Mouse (Mus musculus) liver, embryonic 16.5 days (tissue): ENCODE results near the gene Rbm20. TPM values are rescaled to one million over a fixed set of nuclear protein-coding genes. Genes with fewer than 3 reads are reported as not detected.

Experiments used
- ATAC-seq: fragments of 200-750 bp; cut with Nextera tagmentation; 2 replicates; pipeline ENCODE4 v1.8.0; 2017; ENCODE audit warnings: low read depth, mild to moderate bottlenecking, moderate number of reproducible peaks, moderate library complexity
- H3K27ac ChIP-seq: fragments of 300-500 bp; sonication (generic); 2 replicates; pipeline ENCODE4 v1.5.1; 2014; ENCODE audit warnings: mild to moderate bottlenecking, low read length
- H3K27me3 ChIP-seq: fragments of 300-500 bp; sonication (generic); 2 replicates; pipeline ENCODE4 v1.6.1; 2014; ENCODE audit warnings: low read depth, low read length, mixed read lengths; ENCODE audit not compliant: control insufficient read depth, insufficient read depth
- H3K36me3 ChIP-seq: fragments of 300-500 bp; sonication (generic); 2 replicates; pipeline ENCODE4 v1.6.1; 2014; ENCODE audit warnings: mild to moderate bottlenecking; ENCODE audit not compliant: control insufficient read depth, insufficient read depth
- H3K4me1 ChIP-seq: fragments of 300-500 bp; sonication (generic); 2 replicates; pipeline ENCODE4 v1.6.1; 2014; ENCODE audit warnings: low read depth, low read length, mixed read lengths; ENCODE audit not compliant: control insufficient read depth
- H3K4me2 ChIP-seq: fragments of 300-500 bp; sonication (generic); 2 replicates; pipeline ENCODE4 v1.6.1; 2014; ENCODE audit warnings: low read depth, low read length, mixed read lengths
- H3K4me3 ChIP-seq: fragments of 300-500 bp; sonication (generic); 2 replicates; pipeline ENCODE4 v1.5.1; 2014; ENCODE audit warnings: low read depth, mild to moderate bottlenecking, low read length
- H3K9ac ChIP-seq: fragments of 300-500 bp; sonication (generic); 2 replicates; pipeline ENCODE4 v1.6.1; 2014; ENCODE audit warnings: low read depth, low read length
- H3K9me3 ChIP-seq: fragments of 300-500 bp; sonication (generic); replicated peaks from 2 replicates; pipeline ENCODE4 v1.6.1; 2016; ENCODE audit warnings: low read length; ENCODE audit not compliant: control insufficient read depth
- WGBS: fragments of 180-500 bp; shearing (Covaris S2); extraction: QIAGEN DNeasy Blood & Tissue Kit; methylation state at CpG from one replicate; pipeline ENCODE4 v1.1.7; 2014; ENCODE audit not compliant: insufficient replicate concordance; 5-methylcytosine and 5-hydroxymethylcytosine counted together
- polyA plus RNA-seq: library from polyadenylated mRNA; unstranded; fragments of >200 nt; fragmentation: Nextera tagmentation; extraction: Ambion mirVana; gene quantifications from 2 replicates; pipeline ENCODE4 v1.2.1, GENCODE M21; 2015

Rbm20 gene
- polyA plus RNA-seq, 1 experiment from 2014 or later: 0.25 TPM

DNA sequence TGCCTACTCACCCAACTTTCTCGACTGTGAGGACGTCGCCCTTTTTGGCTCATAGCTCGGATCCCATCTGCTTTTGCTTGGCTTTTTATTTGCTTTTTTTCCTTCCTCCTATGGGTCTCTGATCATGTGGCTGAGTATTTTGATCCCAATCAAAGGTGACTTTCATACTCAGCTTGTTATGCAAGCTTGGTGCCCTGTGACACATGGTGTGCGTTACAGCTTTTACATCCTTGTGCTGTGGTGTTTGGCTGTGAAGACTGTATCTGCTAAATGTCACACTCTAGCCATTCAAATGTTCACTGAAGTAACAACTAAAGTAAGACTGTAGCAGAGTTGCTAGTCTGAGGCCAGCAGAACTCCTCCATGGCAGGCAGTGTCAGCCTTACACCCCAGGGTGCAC lies 109.7 kb downstream of the Rbm20 start:
- no peaks in the 10 kb centered on the region for H3K36me3 ChIP-seq
- WGBS: 75% methylated on average over 5 of the region's 5 CpGs
- H3K9me3 ChIP-seq: no peaks in the 10 kb centered on the region
- peaks cover 23% of the 10 kb centered on the region for H3K4me1 ChIP-seq
- no peaks in the 10 kb centered on the region for H3K27me3 ChIP-seq
- H3K4me2 ChIP-seq: no peak overlapping the region
- H3K9ac ChIP-seq: no peak overlapping the region
- H3K4me3 ChIP-seq: no peak overlapping the region
- no peak overlapping the region for H3K27ac ChIP-seq
- no peak for ATAC-seq

DNA sequence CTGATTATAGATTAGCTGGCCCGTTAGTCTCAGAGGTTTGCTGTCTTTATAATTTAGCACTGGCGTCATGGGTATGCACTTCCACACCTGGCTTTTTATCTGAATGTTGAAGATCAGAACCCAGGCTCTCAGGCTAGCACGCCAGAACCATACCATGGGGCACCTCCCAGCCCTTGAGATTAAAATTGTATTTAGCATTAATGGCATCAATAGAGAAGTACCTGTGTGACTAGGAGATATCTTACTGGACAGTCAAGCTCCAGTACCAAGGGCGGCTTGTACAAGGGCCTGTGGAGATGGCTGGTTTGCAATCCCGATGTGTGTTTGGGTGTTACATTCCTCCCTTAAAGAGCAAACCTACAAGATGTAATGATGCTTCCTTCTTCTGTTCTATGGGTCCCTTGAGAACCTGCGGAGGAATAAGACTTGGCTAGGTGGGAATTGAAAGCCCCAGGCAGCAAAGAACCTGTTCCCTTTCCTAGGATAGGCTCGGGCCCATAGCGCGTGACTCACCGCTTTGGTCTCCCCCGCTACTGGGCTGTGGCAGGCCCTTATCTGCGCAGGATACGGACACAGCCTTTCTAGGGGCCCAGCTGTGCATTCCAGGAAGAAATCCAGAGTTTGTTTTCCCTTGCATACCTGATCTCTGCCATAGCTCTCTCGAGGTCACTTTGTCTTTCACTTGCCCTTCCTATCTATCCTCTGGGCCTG lies 111.7 kb downstream of the Rbm20 start:
- Histone ChIP-seq H3K4me3 (no peak overlapping the region), H3K4me2 (no peak overlapping the region; the same call in 1 of the 2 replicates), H3K27me3 (no peaks in the 10 kb centered on the region), H3K9me3 (no peaks in the 10 kb centered on the region), H3K27ac (0 out of 2 replicates have a peak overlapping the region, but pooled peaks have one; percentile 6), H3K4me1 (peaks cover 23% of the 10 kb centered on the region), H3K36me3 (no peaks in the 10 kb centered on the region), H3K9ac (no peak overlapping the region)
- whole genome bisulfite sequencing: 27% methylated on average over 14 of the region's 14 CpGs
- peak; percentile 88 for ATAC-seq

- Histone ChIP-seq H3K4me3 (no peak overlapping the region), H3K4me1 (peaks cover 23% of the 10 kb centered on the region), H3K9ac (no peak overlapping the region), H3K9me3 (no peaks in the 10 kb centered on the region), H3K27ac (no peak overlapping the region), H3K27me3 (no peaks in the 10 kb centered on the region), H3K36me3 (no peaks in the 10 kb centered on the region), H3K4me2 (no peak overlapping the region)
- WGBS: 70% methylated on average over 7 of the region's 7 CpGs
- no peak for ATAC-seq
Observed at GRCm38 (mm10) chr19:53789571-53789970, 112.5 kb downstream of the Rbm20 start.

DNA sequence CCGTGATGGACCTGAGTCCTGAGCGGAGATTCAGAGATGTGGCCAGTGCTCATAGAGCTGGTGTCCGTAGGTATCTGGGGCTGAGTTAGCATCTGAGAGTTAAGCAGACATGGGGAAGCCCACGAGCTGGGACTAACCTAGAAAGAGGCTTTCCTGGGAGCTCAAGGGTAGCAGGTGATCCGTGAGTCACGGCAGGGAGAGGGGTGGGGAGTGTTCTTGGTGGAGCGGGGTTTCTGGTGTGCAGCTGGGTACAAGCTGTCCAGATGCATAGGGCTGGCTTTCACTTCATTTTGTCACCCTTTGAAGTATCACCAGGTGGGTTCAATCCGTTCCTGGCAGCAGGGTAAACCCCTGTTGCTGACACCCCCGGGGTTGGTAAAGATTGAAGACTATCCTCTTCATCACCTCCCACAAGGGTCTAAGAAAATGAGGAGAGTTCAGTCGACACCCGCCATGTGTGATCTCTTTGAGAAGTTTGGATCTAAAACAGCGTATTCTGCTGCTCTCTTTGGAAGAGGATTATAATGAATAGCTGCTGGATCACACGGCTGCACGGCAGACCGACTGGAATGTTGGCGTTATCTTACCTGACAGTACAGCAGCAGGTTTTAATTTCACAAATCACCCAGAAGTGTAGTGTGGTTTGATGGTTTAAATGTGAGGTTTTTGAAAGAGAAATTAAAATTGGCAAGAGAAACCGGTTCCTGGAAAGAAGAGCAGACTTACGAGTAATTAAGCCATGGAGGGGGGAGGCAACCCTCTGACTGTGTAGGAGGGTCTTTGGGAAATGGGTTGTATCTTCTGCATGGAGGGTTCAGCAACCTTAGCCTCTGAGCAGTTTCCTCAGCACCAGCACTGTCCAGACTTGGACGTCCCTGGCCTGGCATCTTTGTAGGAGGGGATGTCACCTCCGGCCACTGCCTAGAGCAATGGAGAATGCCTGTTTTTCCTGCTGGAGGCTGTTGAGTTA lies 114.9 kb downstream of the Rbm20 start:
- Histone ChIP-seq H3K36me3 (no peaks in the 10 kb centered on the region), H3K4me1 (peaks cover 23% of the 10 kb centered on the region), H3K27ac (no peak overlapping the region), H3K27me3 (no peaks in the 10 kb centered on the region), H3K9me3 (no peaks in the 10 kb centered on the region), H3K4me2 (no peak overlapping the region), H3K9ac (no peak overlapping the region), H3K4me3 (no peak overlapping the region)
- ATAC-seq: no peak
- 76% methylated on average over 20 of the region's 20 CpGs for WGBS

DNA sequence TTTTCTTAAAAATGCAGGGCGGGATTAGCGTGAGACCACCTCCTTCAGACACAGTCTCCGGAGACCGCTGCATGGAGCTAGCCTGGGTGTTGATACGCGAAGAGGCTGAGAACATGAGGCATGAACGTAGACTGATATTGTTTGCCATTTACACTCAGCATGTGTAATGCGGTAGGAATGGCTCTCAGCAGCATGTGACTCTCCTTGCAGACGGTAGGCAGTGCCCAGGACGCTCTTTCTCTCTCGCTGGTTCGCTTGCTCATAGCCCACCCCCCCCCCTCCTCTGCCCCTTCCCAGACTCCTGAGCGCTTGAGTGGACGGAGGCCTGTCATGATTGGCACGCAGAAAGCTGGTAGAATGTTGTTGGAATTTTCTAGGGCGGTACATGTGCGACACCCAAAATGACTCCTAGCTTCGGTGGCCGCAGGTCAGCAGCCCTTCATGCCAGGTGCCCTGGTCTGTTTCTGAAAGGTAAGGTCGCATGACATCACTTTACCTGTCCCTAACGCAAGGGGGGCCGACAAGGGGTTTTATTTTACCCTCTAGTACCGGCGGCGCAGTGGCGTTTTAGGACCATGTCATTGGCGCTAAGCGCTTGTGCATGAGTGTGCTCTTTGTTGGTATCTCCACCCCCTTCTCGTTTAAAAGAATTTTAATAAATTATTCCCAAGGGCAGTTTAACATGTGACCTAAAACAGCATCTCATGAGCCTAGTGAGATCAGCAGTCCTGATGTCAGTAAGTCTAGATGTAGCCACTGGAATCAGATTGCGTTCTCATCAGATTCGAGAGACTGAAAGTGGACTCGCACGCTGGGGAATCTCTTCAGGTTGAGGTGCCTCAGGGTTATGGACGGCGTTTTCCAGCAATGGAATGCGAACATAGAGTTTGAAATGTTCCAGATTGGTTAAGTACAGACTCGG lies 116.1 kb downstream of the Rbm20 start:
- Histone ChIP-seq H3K4me1 (peaks cover 27% of the 10 kb centered on the region), H3K4me2 (no peak overlapping the region), H3K27me3 (no peaks in the 10 kb centered on the region), H3K36me3 (no peaks in the 10 kb centered on the region), H3K9ac (no peak overlapping the region), H3K27ac (no peak overlapping the region), H3K9me3 (no peaks in the 10 kb centered on the region), H3K4me3 (no peak overlapping the region)
- ATAC-seq: no peak
- 86% methylated on average over 37 of the region's 37 CpGs for WGBS

DNA sequence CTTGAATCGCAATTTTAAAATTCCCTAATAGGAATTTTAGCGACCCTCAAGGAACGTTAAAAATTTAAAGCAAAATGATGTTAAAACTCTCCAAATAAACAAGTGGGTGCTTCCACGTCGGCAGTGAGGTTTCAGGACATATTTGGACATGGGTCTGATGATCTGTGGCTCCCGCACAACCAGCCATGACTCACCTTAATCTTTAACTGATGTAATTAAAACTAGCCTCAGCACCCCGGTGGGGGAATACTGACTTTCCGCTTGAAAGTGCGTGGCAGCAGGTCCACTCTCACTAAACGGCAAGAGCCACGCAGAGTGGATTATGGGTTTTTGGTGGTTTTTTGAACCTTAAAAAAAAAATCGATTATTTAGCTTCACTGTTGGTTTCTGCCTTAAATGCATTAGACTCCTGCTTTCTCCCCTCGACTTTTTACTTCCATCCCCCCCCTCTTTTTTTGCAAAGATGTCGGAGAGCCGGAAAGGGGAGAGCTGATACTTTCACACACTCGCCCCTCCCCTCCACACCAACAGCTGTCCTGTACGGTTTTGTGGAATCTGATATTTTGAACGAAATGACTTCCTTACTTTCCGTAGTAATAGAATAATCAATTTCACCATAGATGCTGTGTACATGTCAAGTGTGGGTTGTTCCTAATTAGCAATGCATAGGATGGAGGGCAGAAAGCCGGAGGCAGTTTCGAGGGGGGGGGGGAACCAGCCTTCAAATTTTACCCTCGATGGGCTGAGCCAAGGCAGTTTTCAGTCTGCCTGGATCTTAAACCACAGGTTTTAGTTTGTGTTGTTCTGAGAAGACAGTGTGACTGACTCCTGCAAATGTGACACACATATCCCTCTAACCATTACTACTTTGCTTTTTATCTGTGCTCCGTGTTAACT lies 117.1 kb downstream of the Rbm20 start:
- H3K4me1 ChIP-seq: peaks cover 17% of the 10 kb centered on the region
- H3K4me3 ChIP-seq: no peak overlapping the region
- no peak overlapping the region for H3K9ac ChIP-seq
- no peak overlapping the region for H3K4me2 ChIP-seq
- H3K9me3 ChIP-seq: no peaks in the 10 kb centered on the region
- H3K27ac ChIP-seq: no peak overlapping the region
- no peaks in the 10 kb centered on the region for H3K36me3 ChIP-seq
- H3K27me3 ChIP-seq: no peaks in the 10 kb centered on the region
- WGBS: 73% methylated on average over 23 of the region's 23 CpGs
- ATAC-seq: no peak

- peaks cover 16% of the 10 kb centered on the region for H3K4me1 ChIP-seq
- no peak overlapping the region for H3K9ac ChIP-seq
- no peaks in the 10 kb centered on the region for H3K36me3 ChIP-seq
- WGBS: 67% methylated on average over 4 of the region's 4 CpGs
- no peak overlapping the region for H3K27ac ChIP-seq
- H3K4me2 ChIP-seq: no peak overlapping the region
- H3K4me3 ChIP-seq: no peak overlapping the region
- ATAC-seq: no peak
- no peaks in the 10 kb centered on the region for H3K27me3 ChIP-seq
- H3K9me3 ChIP-seq: no peaks in the 10 kb centered on the region
Observed at GRCm38 (mm10) chr19:53794996-53795395, 117.9 kb downstream of the Rbm20 start.

- Histone ChIP-seq H3K27me3 (no peaks in the 10 kb centered on the region), H3K4me2 (no peak overlapping the region), H3K4me1 (peaks cover 21% of the 10 kb centered on the region), H3K9ac (no peak overlapping the region), H3K9me3 (no peaks in the 10 kb centered on the region), H3K36me3 (no peaks in the 10 kb centered on the region), H3K27ac (no peak overlapping the region), H3K4me3 (no peak overlapping the region)
- ATAC-seq: no peak
- WGBS: 77% methylated on average over 5 of the region's 5 CpGs
Observed at GRCm38 (mm10) chr19:53796020-53796419, 118.9 kb downstream of the Rbm20 start.
